Mouse (Mus musculus) frontal cortex, adult 2 months (tissue): Measurements from ENCODE around the gene Gsdma3. TPM values are rescaled to one million over a fixed set of nuclear protein-coding genes. Genes with fewer than 3 reads are reported as not detected.

Experiments used
- DNase-seq, 2 experiments: peaks; one replicate each; pipeline ENCODE4 v3.0.0; 2022; ENCODE audit warnings: low spot score in 1 of 2; ENCODE audit errors: extremely low spot score in 1 of 2
- polyA plus RNA-seq: library from polyadenylated mRNA; depleted of rRNA; stranded (reverse); fragments of >200 nt; gene quantifications from 2 replicates; pipeline ENCODE4 v1.2.3, GENCODE M21; 2012; rRNA removed

Gsdma3 gene
- not detected in 2 replicates for polyA plus RNA-seq

DNA sequence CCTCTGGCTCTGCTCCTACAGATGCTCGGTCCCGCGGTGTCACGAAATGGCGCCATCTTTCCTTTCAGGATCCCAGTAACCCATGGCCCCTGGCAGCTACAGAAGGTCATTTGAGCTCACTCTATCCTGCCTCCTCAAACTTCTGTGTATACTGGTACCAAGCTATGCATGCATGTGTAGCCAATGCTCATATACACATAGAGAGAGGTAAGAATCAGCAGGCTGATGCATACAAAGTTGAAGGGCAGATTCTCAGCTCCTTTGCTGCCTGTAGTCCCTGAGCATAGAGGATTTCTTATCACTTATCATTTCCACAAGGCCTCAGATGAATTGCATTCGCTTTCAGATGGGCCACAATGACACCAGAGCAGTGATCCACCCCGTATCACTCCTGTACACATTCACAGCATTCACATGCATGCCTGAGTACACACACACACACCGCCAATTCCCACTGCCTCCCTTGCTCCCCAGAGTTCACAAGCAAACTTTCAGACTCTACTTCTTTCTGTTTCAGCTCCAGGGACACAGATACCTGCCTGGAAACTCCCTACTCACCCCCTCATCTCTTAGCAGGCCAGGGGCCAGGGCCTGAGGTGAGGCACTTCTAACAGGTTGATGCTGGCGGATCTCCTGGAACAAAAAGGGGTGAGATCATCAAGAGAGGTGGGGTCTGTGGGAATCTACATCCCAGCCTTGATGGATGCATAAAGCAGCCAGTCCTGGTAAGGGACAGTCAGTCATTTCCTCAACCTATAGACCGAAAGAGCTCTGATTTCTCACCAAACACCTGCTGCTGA, at the start of gene Gsdma3, which contains the start of gene Gm12355:
Gene Gsdma3 (plus strand): TSS at position 750 of the 800 bp plus-strand sequence.
Gene Gm12355 (minus strand): TSS at position 51 of the 800 bp plus-strand sequence.
- DNase-seq: no peak

DNA sequence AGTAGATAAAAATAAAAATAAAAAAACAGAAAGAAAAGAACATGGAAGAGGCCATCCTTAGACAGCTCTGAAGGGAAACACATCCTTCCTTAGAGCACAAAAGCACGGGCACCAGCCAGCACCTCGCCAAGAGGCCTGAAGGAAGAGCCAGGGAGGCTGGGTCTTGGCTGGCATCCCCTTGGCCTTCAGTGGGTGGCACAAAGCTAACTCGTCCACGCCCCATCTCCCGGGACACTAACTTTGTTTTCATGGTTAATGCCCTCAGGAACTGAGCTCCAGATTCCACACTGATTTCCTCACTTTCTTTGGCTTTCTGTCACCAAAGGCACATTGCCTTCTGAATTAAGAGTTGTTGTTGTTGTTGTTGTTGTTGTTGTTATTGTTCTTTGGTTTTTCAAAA, 48.4 kb upstream of the Gsdma3 start:
- DNase-seq: no peak

DNA sequence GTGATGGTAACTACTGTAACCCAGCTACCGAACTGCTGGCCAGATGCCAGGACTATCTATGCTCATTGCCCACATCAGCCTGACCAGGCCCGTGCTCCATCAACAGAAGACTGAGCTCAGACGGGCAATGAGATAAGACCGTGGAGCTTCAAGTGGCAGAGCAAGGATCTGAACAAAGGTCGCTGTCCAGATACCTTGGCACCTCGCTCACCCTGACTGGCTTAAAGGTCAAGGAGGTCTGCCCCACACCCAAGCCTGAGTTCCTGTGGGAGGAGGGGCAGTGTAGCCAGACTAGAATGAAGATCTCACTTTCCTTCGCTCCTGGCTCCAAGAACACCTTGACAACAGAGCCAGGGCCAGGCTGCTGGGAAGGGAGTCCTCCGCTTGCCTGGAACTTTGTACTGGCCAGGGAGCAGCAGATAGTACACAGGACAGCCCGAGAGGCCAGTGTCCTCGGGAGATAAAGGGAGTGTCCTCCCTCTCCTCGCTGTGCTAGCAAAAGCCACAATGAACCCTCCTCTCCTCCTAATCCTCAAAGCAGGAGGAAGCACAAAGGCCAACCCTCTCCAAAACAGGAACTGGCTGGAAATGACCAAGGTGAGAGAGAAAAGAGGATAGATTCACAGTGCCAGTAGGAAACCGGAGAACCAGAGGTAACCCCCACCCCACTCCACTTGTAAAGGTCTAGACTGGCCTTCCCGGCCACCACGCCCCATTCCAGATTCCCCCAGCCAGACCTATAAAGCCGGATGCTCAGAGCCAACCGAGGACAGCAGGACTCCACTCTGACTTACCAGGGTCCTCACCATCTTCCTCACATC, 45.6 kb upstream of the Gsdma3 start:
- no peak for DNase-seq

DNA sequence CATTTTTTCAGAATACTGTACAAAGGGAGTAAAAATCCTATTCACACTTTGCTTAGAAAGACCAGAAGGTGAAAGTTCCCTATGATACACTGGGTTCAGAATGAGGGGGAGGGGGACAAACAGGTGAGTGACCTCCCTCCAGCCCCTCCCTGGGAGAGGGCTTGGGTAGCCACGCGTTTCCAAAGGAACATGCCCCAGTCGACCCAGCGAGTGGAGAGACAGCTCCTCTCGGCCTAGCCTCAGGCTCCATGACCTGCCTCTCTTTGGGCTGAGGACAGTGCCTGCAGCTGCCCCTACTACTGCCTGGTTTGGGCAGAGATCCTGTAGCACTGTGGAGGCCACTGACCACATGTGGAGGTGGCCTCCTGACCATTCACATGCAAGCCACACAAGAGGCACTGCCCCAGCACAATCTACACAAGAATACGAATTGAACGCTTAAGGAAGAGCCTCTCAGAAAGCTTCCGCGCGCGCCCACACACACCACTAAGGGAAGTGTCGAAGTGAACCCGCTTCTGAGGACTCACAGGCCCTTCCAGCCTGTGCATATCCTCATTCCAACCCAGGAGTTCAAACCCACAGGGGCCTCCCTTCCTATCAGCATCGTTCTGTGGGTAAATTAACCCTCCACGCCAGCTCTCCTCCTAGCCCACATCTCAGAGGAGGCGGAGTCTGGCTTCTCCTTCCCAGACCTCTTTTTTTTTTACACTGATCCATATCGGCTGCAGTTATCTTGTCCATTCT, 44.7 kb upstream of the Gsdma3 start:
- DNase-seq: no peak

DNA sequence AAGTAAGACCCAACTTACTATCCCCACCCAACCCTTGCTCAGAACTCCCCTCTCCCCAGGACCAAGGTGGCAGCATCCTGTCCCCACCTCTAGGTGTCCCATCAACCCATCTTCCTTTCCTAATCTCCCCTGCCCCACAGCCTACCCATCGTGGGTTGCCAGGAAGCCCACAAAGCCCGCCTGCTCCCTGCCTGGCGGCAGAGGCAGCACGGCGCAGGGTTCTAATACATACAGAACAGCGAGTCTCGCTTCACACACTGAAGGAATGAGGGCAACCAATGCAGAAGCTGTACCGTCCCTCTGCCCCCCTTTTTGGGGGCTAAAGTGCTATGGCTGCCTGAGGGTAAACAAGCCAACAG, 44.2 kb upstream of the Gsdma3 start:
- DNase-seq: no peak

DNA sequence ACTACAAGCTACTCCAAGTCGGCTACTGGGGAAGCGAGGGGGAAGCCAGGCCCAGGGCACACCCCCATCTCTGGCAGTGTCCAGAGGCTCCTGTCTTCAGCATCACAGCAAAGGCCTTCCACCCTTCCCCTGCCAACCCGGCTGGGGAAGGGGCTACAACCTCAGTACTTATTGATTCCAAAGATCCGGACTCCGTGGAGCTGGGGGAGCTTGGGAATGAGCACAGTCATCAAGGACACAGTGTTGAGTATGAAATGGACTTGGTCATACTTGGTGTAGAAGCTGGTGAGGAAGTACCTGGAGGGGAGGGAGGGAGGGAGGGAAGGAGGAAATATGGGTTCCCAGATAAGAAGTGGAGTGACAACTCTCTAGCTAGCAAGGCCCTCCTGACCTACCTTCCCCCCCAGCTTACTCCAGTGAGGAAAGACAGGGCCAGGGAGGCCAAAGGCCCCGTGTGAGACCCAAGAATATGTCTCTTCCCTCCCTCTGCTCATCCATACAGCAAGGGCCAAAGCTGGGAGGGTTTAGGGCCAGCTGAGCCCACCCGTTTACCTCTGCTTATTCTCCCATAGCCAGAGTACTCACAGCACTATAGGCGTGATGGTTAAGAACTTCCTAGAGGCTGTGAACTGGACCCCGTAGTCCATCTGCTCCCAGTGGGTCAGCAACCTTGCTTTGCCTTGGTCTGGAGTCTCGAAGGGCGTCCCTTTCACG, 43.5 kb upstream of the Gsdma3 start:
- DNase-seq: no peak

DNA sequence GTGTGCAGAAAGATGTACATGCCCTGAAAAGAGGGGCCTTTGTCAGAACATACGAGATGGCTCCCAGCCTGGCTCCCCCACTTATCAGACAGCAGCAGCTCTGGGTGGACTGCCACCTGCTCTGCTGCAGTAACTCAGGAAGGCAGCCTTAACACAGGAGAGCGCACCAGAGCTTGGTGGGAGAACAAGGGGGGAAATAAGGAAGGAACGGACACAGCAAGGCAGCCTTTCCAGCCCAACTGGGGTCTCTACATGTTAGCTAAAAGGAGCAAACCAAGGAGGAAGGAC, 43.0 kb upstream of the Gsdma3 start:
- no peak for DNase-seq

DNA sequence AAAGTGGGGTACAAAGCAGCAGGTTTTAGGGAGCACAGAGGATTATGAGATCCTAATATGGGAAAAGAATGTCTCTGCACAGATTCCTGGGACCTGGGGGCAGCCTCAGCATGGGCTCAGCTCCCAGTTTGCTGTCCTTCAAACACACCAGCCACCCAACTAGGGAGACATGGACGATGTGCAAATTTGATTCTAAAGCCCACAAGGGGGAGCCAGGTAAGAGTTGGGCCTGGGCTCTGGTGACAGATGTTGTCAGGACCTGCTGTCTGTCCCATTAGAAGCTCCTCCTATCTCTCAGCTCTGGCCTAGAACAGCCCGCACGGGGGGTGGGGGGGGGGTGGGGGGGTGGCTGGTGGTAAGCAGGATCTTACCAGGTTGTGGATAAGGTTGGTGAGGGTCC, 42.6 kb upstream of the Gsdma3 start:
- no peak for DNase-seq

DNA sequence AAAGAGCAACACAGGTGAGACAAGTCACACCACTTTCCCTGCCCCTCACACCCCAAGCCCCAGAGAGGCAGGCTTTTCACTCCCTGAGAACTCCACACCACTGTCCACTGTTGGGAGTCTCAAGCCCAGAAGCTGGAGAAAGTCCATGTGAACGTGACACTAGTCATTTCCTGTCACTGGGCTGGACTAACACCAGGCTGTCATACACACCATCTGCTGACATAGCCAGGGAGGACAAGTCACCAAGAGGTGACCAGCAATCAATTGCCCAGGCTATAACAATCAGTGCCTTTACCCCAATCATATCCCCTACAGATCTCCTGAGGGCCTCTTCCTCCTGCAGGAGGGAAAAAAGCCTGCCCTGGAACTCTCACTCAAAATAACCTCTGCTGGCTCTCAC, 42.0 kb upstream of the Gsdma3 start:
- DNase-seq: no peak

DNA sequence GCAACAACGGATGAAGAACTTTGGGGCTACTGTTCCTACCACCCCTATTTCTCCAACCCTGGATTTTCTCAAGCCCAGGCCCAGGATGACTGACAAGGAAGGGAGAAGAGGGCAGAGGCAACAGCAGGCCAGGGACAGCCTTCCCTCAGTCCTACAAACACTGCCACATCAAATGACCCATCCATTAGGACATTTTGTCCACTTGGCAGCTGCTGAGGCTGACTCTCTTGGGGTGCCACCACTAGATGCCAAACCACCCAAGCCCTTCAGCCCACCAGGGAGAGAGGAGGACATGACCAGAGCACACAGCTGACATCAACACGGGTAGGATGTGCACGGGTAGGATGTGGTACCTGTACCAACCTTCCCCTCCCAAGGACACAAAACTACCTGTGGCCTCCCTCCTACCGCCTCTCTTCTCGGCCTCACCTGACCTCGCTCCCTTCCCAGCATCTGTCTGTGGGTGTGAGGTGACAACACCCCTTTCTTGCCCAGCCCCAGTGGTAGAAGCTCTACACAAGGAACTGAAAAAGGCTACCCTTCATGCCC, 41.5 kb upstream of the Gsdma3 start:
- DNase-seq: no peak

DNA sequence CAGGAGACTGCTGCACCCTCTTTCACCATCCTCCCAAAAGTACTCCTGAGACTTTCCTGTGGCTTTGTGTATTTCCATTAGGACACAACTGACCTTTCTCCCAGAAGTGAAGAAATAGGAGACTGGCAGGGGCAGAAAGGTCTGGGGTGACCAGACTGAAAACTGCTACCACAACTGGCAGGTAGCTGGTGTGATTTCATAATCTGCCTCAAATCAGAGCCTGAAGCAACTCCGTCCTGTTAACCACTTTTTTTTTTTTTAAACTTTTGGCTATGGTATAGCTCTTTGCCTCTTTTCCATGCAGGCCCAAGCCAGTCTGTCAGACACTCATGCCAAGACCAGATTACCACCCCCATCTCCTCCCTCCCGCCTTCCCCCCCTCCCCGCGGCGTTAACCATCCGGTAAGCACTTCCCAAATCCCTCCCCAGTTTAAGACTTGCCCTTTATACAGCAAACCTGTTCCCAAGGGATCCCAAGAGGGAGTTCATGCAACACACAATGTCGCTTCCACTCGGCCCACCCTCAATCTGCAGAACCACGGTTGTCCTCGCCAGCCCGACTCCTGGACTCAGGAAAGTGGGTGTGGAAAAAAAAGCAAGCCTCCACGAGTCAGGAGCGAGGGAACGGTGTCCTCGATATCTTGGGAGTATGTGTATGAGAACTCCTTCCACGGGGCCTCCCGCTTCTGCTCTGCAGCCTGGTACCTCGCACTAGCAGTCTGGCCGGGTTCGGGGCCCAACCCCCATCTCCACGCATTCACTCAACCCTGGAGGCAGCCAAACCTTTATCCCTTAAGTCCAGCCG, 39.9 kb upstream of the Gsdma3 start:
- DNase-seq: peak in 1 of 2 experiments; percentile 41

DNA sequence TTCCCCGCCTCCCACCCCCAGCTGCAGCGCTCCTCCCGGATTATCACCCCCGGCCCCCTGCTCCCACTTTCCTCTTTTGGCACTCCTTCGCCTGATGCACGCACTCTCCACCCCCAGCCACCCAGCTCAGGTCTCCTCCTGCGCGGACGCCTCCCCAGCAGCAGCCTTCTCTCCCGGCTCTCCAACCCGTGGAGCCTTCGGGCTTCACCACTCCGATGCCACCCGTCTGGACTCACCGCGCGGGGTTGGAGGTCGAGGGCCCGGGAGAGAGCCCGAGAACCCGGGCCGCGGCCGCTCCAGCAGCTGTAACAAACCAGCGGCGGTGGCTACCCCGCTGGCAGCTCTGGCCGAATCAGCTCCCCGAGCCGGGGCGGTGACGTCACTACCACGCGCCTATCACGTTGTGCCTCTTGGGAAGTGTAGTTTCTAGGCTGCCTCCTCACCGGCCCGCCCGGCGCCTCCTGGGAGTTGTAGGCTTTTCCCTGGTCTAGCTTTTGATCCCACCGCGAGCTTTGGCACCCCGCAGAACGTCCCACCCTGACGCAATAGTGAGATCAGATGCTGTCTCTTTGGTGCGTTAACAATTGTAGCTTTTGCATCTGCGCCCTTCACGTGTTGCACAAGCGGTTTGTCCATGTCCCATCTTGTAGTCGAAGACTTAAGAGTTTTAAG, 39.1 kb upstream of the Gsdma3 start, which contains the start of gene Ormdl3:
Gene Ormdl3 (minus strand): TSS at position 477 of the 672 bp plus-strand sequence.
- peak; percentile 96 to 99 for DNase-seq

DNA sequence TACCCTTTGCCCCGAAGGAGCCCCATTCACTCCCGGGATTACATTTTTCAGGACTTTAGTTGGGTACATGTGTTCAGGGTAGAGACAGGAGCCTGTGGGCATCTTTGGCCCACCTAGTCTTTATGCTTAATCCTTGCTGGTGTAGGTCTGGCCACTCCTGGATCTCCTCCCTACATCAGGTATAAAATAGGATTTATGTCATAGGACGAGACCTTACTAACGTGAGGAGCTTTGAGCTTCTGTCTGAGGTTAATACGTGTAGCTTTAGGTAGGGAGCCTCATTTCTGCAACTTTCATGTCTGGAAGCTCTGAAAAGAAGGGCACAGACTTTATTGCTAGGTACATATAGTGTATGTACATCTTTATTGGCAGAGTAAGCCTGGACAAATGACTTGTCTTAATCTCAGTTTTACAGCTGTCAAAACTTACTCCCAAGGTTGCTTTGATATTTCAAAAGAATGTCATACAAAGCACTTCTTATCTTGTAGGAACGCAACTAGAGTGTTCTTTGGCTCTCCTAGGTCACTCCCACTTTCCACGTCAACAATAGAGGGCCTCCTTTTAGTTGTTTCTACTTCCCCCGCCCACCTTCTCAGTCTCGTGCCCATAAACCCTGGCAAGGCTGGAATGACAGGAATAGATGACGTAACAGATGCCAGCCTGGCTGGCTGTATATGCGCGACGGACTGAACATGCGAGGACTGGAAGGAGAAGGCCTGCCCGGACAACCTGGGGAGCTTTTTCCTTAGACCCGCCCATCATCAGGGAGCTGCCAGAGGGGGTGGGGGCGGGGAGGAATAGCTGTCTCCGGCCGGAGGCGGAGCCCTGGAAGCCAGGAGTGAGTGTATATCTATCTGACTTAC, 38.2 kb upstream of the Gsdma3 start:
- DNase-seq: peak; percentile 22 to 53

DNA sequence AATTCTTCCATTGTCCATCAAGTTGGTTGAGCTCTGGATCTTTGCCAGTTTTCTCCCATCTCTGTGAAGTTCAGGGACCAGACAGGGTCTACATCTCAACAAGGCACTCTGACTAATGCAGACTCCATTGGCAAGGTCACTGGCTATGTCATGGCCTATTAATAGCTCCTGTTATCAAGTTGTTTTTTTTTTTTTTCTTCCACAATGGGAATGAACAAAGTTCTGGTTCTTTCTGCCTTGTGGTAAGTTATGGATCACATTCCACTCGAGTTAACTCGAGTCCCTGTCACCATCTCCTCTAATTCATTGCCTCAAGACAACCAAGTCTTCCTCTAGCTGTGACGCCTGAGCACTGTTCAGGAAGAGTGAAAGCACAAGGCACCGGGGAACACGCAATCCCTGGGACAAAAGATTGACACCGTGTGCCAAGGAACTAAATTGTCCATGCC, 37.3 kb upstream of the Gsdma3 start:
- no peak for DNase-seq

DNA sequence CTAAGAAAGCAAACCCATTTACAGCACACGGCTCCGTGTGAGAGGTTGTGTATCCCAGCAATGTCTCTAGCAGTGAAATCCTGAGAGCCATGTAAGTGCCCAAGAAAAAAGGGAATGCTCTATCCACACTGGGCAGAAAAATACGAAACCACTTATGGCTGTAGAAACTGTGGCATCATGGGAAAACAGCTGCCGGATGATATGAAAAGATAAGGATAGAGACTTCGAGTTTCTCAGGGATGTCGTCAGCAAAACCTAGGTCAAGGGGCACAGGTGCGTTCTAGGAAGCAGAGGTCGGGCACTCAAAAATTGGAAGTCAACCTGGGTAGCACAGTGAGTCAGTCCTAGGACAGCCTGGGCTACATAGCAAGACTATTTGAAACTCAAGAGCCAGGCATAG, 36.9 kb upstream of the Gsdma3 start:
- DNase-seq: no peak

DNA sequence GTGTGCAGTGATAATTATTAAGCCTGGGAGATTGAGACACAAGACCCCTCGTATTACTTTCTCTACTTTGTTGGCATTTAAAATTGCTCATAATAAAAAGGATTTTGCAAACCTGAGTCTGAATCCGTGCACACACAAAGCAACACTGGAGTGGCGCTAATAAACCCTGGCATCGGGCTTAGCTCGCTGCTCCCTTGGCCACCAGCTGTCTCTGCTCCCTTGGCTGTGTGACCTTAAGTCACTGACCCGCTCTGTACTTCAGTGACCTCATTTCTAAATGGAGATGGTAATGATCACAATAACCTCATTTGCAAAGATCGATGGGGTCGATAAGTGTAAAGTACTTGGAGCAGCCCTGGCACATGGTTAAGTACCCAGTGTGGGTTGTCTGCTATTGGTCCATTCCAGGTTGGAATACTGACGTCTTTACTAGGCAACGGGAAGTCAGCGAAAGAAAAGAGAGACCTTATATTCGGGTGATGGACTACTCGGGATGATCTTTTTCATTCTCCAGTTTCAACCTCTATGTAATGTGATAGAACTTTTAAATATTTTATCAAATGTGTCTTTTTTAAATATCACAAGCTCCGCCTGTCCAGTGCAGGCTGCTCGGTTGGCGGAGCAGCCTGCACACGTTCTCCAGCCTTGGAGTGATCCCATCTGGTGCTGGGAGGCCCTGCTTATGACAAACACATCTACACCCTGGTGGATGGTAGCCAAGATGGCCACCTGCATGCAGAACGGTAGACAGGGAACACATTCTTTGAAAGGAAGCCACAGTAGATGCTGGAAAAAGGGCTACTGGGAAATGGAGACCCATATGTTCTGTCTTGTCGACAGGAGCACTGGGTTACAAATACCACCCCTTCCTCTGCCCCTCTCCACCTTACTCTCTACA, 35.4 kb upstream of the Gsdma3 start:
- DNase-seq: no peak

DNA sequence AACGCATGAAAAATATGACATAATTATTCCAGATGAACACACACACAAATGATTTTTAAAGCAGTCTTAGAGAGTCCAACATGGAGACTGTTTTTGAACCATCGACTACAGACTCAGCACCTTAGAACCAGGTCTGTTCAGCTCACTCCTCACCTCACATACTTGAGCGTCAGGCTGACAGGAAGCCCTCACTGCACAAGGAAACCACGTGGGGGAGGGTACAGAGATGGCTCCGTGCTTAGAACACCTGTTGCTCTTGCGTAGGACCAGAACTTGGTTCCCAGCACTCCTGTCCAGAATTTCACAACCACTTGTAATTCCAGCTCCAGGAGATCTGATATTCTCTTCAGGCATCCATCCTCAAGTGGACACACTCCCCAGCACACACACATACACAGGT, 31.1 kb upstream of the Gsdma3 start:
- no peak for DNase-seq
